Mouse (Mus musculus) hindbrain, embryonic 14.5 days (tissue): ENCODE measurements around the gene Cobl. TPM values are rescaled to one million over a fixed set of nuclear protein-coding genes. Genes with fewer than 3 reads are reported as not detected.

Experiments
- ATAC-seq: fragments of 200-750 bp; cut with Nextera tagmentation; 2 replicates; pipeline ENCODE4 v1.8.0; 2017; ENCODE audit warnings: moderate number of reproducible peaks, mild to moderate bottlenecking, moderate TSS enrichment, moderate library complexity; ENCODE audit not compliant: low FRiP score
- DNase-seq: peaks from one replicate; pipeline ENCODE4 v3.0.0-alpha.2; 2015; ENCODE audit warnings: low spot score
- H3K27ac ChIP-seq: fragments of 300-500 bp; sonication (generic); 2 replicates; pipeline ENCODE4 v1.5.1; 2014; ENCODE audit warnings: mild to moderate bottlenecking, moderate library complexity
- H3K27me3 ChIP-seq: fragments of 300-500 bp; sonication (generic); 2 replicates; pipeline ENCODE4 v1.6.1; 2014; ENCODE audit warnings: mild to moderate bottlenecking, low read length, mixed read lengths; ENCODE audit not compliant: control insufficient read depth, insufficient read depth
- H3K36me3 ChIP-seq: fragments of 300-500 bp; sonication (generic); replicated peaks from 2 replicates; pipeline ENCODE4 v1.6.1; 2014; ENCODE audit not compliant: control insufficient read depth, insufficient read depth
- H3K4me1 ChIP-seq: fragments of 300-500 bp; sonication (generic); replicated peaks from 2 replicates; pipeline ENCODE4 v1.6.1; 2014; ENCODE audit warnings: antibody characterized with exemption, low read length, mixed read lengths; ENCODE audit not compliant: control insufficient read depth, insufficient read depth
- H3K4me2 ChIP-seq: fragments of 300-500 bp; sonication (generic); replicated peaks from 2 replicates; pipeline ENCODE4 v1.6.1; 2014; ENCODE audit warnings: mild to moderate bottlenecking, moderate library complexity
- H3K4me3 ChIP-seq: fragments of 300-500 bp; sonication (generic); replicated peaks from 2 replicates; pipeline ENCODE4 v1.5.1; 2014; ENCODE audit warnings: mild to moderate bottlenecking, low read length
- H3K9ac ChIP-seq: fragments of 300-500 bp; sonication (generic); 2 replicates; pipeline ENCODE4 v1.6.1; 2014
- H3K9me3 ChIP-seq: fragments of 300-500 bp; sonication (generic); 2 replicates; pipeline ENCODE4 v1.6.1; 2016; ENCODE audit warnings: low read length; ENCODE audit not compliant: control insufficient read depth
- WGBS: fragments of 180-500 bp; shearing (Covaris S2); extraction: QIAGEN DNeasy Blood & Tissue Kit; methylation state at CpG from one replicate; pipeline ENCODE4 v1.1.7; 2014; 5-methylcytosine and 5-hydroxymethylcytosine counted together
- polyA plus RNA-seq: library from polyadenylated mRNA; unstranded; fragments of >200 nt; fragmentation: Nextera tagmentation; extraction: Ambion mirVana; gene quantifications from 2 replicates; pipeline ENCODE4 v1.2.1, GENCODE M21; 2014

The Cobl gene
- polyA plus RNA-seq, 1 experiment from 2014 or later, result 15.3 TPM

DNA sequence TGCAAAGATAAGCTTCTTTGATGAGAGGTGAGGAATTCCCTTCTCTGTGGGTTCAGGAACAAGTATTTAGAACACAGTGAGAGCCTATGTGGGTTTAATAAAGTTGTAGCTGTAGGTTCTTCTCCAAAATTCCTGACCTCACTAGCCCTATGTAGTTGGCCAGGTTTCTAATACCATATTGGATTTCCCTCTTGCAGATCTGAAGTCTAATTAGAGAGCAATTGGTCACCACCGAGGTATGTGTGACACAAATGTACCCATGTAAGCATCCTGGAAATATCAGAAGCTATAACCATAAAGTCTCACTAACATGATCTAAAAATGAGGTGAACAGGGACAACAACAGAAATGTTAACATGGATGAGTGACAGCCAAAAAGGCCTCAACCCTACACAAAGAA, 114.7 kb downstream of the Cobl start:
- no peaks in the 10 kb centered on the region for H3K36me3 ChIP-seq
- no peak overlapping the region for H3K4me3 ChIP-seq
- no peaks in the 10 kb centered on the region for H3K27me3 ChIP-seq
- no peak for DNase-seq
- no peak overlapping the region for H3K9ac ChIP-seq
- no peak overlapping the region for H3K27ac ChIP-seq
- H3K4me2 ChIP-seq, result no peak overlapping the region
- 92% methylated on average over 1 of the region's 1 CpGs for WGBS
- ATAC-seq, result no peak
- H3K4me1 ChIP-seq, result peaks cover 6% of the 10 kb centered on the region; the same call in 1 of the 2 replicates
- no peaks in the 10 kb centered on the region for H3K9me3 ChIP-seq

DNA sequence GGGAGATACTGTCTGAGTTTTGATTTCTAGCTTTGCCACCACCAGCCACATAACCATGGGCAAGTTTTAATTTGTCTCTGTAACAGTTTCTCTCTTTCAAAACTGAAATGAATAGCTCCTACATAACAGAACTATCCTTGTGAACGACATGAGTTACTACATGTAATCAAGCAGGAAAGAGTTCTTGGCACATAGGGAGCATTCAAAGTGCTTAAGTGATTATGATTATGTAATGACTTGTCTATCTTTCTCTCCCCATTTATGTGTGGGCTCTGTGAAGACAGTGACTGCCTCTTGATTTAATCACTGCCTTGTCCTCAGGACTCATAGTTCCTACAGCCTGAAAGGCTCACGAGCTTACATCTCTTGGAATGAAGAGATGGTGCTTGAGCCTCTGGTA, 118.3 kb downstream of the Cobl start:
- H3K4me1 ChIP-seq, result peaks cover 4% of the 10 kb centered on the region; the same call in 1 of the 2 replicates
- H3K27ac ChIP-seq, result no peak overlapping the region
- no peak for ATAC-seq
- no peak for DNase-seq
- H3K4me2 ChIP-seq, result no peak overlapping the region
- no peaks in the 10 kb centered on the region; the same call in 1 of the 2 replicates for H3K36me3 ChIP-seq
- WGBS, result 89% methylated on average over 2 of the region's 2 CpGs
- no peak overlapping the region for H3K9ac ChIP-seq
- H3K27me3 ChIP-seq, result no peaks in the 10 kb centered on the region
- H3K9me3 ChIP-seq, result no peaks in the 10 kb centered on the region
- H3K4me3 ChIP-seq, result no peak overlapping the region

DNA sequence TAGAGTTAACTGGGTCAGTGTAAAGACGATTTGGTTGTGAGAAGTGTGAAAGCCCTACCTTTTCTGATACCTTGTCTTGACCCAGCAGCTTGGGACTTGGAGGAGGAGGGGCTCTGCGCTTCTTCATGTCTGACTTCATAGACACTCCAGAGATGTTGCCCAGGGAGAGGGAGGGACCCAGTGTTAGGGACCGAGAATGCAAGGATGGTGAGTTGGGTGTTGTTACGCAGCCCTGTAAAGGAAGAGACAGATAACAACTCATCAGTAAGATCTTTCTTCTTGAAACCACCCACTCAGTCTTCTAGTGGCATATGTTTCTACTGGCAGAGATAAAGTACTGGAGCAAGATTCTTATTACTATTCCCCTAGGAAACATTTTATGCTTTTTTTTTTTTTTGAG, 121.1 kb downstream of the Cobl start:
- no peak overlapping the region for H3K4me3 ChIP-seq
- no peak overlapping the region for H3K27ac ChIP-seq
- no peaks in the 10 kb centered on the region; the same call in 1 of the 2 replicates for H3K36me3 ChIP-seq
- DNase-seq (no peak), ATAC-seq (no peak)
- H3K9ac ChIP-seq, result no peak overlapping the region
- H3K4me2 ChIP-seq, result no peak overlapping the region
- no peaks in the 10 kb centered on the region for H3K27me3 ChIP-seq
- 92% methylated on average over 4 of the region's 4 CpGs for WGBS
- no peaks in the 10 kb centered on the region for H3K9me3 ChIP-seq
- H3K4me1 ChIP-seq, result no peaks in the 10 kb centered on the region

DNA sequence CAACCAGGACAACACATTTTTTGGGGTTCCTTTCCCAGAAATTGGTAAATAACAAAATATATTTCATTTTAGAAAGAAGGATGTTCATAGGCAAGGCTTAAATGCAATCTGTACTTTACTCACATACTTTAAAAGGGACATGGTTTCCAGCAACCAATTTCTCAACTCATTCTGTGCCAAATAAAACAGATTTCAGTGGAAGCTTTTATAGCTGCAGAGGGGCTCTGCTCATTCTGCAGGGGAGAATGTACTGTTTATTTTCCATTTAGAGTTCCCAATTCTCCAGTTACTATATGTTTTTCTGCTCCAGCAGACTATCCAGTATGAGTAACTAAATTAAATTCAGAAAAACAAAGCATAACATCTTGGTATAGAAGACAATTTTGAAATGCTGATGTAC, 124.1 kb downstream of the Cobl start:
- no peak overlapping the region for H3K27ac ChIP-seq
- H3K4me2 ChIP-seq, result no peak overlapping the region
- no peak overlapping the region for H3K4me3 ChIP-seq
- no peak overlapping the region for H3K9ac ChIP-seq
- H3K4me1 ChIP-seq, result no peaks in the 10 kb centered on the region
- H3K36me3 ChIP-seq, result no peaks in the 10 kb centered on the region; the same call in 1 of the 2 replicates
- no peaks in the 10 kb centered on the region for H3K27me3 ChIP-seq
- H3K9me3 ChIP-seq, result no peaks in the 10 kb centered on the region
- DNase-seq (no peak), ATAC-seq (no peak)

DNA sequence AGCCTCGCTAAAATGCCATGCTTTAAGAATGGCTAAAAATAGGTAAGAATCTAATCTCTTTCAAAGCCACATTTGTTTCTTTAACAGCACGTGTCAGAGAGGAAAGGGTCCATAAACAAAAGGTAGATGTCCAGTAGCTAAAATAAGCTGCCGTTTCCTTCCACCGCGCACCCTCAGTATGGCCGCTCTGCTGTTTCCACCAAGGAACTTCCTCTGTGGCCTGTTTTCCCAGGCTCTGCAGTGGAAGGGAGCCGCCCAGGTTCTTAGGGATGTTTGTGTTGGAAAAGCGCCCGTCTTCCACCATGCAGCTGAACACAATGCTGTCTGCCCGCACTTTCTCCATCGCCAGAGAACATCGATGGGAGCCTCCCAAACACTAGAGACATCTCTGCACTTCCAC, 128.6 kb downstream of the Cobl start:
- no peaks in the 10 kb centered on the region for H3K36me3 ChIP-seq
- 76% methylated on average over 12 of the region's 12 CpGs for WGBS
- ATAC-seq, result no peak
- no peaks in the 10 kb centered on the region; the same call in 1 of the 2 replicates for H3K4me1 ChIP-seq
- H3K4me2 ChIP-seq, result no peak overlapping the region
- no peak overlapping the region for H3K27ac ChIP-seq
- DNase-seq, result no peak
- H3K4me3 ChIP-seq, result no peak overlapping the region
- H3K27me3 ChIP-seq, result no peaks in the 10 kb centered on the region
- no peaks in the 10 kb centered on the region for H3K9me3 ChIP-seq
- no peak overlapping the region for H3K9ac ChIP-seq

DNA sequence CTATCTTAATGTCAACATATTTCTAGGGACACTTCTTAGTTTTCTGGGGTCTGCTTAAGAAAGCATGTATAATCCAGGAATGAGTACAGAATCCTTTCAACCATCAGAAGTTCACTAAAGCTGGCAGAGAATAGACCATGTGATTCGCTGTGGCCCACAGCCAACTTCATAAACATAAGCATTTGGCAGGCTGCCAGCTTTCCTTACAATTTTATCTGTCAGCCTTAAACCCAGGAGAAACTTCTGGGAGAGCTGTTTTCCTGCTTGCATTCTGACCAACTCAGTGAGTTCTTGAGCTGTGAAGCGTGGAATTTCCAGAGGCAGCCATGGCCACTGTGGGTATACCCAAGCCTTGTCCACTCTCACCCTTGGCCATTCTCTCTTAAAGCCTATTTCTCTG, 132.8 kb downstream of the Cobl start:
- Histone ChIP-seq H3K4me1 (no peaks in the 10 kb centered on the region; the same call in 1 of the 2 replicates), H3K9me3 (no peaks in the 10 kb centered on the region), H3K9ac (no peak overlapping the region), H3K36me3 (no peaks in the 10 kb centered on the region), H3K27ac (no peak overlapping the region), H3K4me3 (no peak overlapping the region), H3K4me2 (no peak overlapping the region), H3K27me3 (no peaks in the 10 kb centered on the region)
- 57% methylated on average over 2 of the region's 2 CpGs for WGBS
- ATAC-seq (peak; percentile 59), DNase-seq (peak; percentile 76)

DNA sequence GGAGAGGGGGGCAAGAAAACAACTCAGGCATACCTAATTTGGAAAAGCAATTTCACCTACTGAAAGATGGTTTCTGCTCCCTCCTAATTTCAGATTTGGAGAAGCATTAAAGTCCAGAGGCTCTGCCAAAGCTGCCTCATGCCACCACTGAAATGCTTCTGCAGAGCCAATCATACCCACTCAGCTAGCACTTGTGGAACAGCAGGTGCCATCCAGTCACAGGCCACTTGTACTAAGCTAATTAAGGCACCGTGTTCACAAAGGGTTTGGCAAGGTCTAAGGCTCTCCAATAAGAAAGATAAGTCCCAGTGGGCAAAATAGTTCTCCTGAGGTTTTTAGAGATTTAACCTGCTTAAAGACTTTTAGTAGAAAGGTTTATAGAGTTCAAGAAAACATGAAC, 143.3 kb downstream of the Cobl start:
- no peak overlapping the region for H3K4me3 ChIP-seq
- DNase-seq (no peak), ATAC-seq (no peak)
- no peak overlapping the region for H3K4me2 ChIP-seq
- no peak overlapping the region for H3K9ac ChIP-seq
- WGBS, result 67% methylated on average over 1 of the region's 1 CpGs
- H3K9me3 ChIP-seq, result no peaks in the 10 kb centered on the region
- no peaks in the 10 kb centered on the region for H3K27me3 ChIP-seq
- no peaks in the 10 kb centered on the region for H3K36me3 ChIP-seq
- H3K4me1 ChIP-seq, result no peaks in the 10 kb centered on the region
- H3K27ac ChIP-seq, result no peak overlapping the region

DNA sequence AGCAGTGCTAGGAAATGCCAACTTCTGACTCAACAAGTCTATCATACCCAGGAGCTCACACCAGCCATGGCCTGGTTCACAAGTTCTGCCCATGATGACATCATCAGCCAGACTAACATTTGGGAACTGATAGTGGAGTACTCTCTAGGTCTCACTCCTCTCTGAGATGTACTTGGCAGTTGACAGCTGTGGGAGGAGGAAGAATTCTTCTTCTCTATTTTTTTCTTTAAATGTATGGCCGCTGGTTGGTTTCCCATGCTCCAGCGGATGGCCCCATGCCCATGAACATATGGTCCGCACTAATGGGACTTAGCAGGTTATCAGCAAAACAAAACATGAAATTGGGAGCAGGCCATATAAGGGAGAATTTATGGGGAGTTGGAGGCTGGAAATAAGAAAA, 145.4 kb downstream of the Cobl start:
- ATAC-seq (no peak; the same call in 1 of the 2 replicates), DNase-seq (no peak)
- no peaks in the 10 kb centered on the region for H3K27me3 ChIP-seq
- H3K9me3 ChIP-seq, result no peaks in the 10 kb centered on the region
- H3K4me1 ChIP-seq, result no peaks in the 10 kb centered on the region
- no peak overlapping the region for H3K4me3 ChIP-seq
- no peak overlapping the region for H3K27ac ChIP-seq
- H3K36me3 ChIP-seq, result no peaks in the 10 kb centered on the region
- H3K9ac ChIP-seq, result no peak overlapping the region
- H3K4me2 ChIP-seq, result no peak overlapping the region
- WGBS, result 89% methylated on average over 3 of the region's 3 CpGs

DNA sequence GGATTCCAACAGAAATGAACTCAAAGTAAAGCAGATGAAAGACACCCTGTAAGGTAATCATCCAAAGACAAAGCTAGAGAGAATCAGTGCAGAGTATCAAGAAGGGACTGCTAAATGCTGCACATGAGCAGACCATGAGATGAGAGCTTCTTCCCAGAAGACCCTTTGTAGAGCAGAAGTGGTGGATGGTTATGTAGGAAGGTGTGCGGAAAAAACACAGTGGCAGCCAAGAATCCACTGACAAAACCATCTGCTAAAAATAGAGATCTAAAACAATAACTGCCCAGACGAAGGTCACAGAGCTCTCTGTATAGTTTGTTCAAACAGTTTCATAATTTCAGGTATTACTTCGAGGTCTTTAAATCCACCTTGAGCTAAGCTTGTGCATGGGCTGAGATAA, 149.1 kb downstream of the Cobl start:
- H3K9me3 ChIP-seq, result no peaks in the 10 kb centered on the region
- ATAC-seq, result no peak
- H3K36me3 ChIP-seq, result no peaks in the 10 kb centered on the region
- H3K4me1 ChIP-seq, result no peaks in the 10 kb centered on the region
- 89% methylated on average over 3 of the region's 3 CpGs for WGBS
- H3K4me2 ChIP-seq, result no peak overlapping the region
- H3K27ac ChIP-seq, result no peak overlapping the region
- H3K27me3 ChIP-seq, result no peaks in the 10 kb centered on the region
- H3K4me3 ChIP-seq, result no peak overlapping the region
- H3K9ac ChIP-seq, result no peak overlapping the region
- DNase-seq, result no peak

DNA sequence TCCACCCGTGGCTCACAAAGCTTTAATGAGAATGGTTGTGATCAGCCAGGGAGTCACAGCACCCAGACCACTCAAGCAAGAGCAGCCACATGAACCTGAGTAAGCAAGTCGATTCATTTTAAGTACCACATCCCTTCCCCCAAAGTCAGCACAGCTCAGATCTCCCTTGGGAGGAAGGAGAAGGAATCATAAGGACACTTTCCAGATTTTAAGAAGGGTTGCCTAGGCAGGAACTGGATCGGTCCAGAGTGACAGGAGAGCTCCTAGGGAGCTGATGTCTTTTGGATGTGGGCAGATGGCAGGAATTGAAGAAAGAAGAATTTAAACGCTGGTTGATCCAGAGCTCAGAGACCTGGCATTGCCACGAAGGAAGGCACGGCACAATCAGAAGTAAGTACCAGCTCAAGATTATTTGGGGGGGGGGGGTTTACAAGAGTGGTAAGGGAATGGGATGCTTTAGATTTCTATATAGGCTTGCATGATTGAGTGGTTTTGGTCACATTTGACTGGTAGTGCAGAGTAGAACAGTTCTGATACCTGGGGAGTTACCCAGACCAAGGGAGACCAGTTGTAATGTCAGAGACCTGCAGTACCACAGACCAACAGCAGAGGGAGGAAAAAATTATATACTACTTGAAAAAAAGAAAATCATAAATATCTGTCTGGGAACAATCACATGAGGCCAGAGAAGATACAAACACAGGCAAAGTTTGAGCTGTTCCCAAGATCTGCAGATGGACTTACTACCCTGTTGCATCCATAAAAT, 150.3 kb downstream of the Cobl start:
- no peaks in the 10 kb centered on the region for H3K4me1 ChIP-seq
- no peak for ATAC-seq
- WGBS, result 87% methylated on average over 6 of the region's 6 CpGs
- H3K9ac ChIP-seq, result no peak overlapping the region
- H3K27me3 ChIP-seq, result no peaks in the 10 kb centered on the region
- no peaks in the 10 kb centered on the region for H3K9me3 ChIP-seq
- no peak overlapping the region for H3K27ac ChIP-seq
- no peak overlapping the region for H3K4me3 ChIP-seq
- no peaks in the 10 kb centered on the region for H3K36me3 ChIP-seq
- H3K4me2 ChIP-seq, result no peak overlapping the region
- DNase-seq, result peak; percentile 59
